Comparison of ENCODE assay signal across 22 mouse cellular contexts in the genomic region with DNA sequence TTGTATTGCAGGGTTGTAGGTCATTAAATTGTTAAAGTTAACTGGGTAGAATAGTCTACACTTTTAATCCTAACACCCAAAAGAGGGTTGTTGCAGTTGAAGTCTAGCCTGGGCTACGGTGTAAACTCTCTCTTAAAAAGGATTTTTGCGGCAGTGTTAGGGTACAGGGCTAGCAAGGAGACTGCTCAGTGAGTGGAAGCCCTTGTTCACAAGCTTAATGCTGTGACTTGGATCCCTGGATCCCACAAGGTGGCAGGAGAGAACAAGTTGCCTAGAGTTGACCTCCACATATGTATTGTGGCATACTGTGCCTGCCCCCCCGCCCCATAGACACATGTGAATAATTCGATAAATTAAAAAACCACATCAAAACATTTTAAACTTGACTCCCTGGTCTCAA. TPM values are rescaled to one million over a fixed set of nuclear protein-coding genes. Genes with fewer than 3 reads are reported as not detected.
DNase-seq lines count a peak whose midpoint lies in the region; ATAC-seq and TF ChIP-seq lines count a peak whose summit lies in the region.
"Had no signal": no experiment of that assay in that cellular context is flagged by ENCODE, and none has a peak within 500 bp of the region (broad histone marks: within the 10 kb centered on the region; RNA-seq: fewer than 3 reads in every experiment).

No protein-coding gene starts in this region.

- no peak for ATAC-seq in forebrain, postnatal 0 days
- ATAC-seq in forebrain, embryonic 13.5 days: no peak
- ATAC-seq in kidney, postnatal 0 days (replicated peaks; ENCODE audit: low FRiP score, low read depth): no peak

- no peak overlapping the region for H3K9ac ChIP-seq in forebrain, postnatal 0 days
- no peak overlapping the region for H3K9ac ChIP-seq in forebrain, embryonic 13.5 days
- no peak overlapping the region for H3K9ac ChIP-seq in kidney, postnatal 0 days (ENCODE audit: low read depth, low read length)
- H3K9ac ChIP-seq: embryonic facial prominence, embryonic 12.5 days; limb, embryonic 15.5 days had no signal

- no peak overlapping the region for H3K27ac ChIP-seq in forebrain, postnatal 0 days (ENCODE audit: low read depth, low read length)
- H3K27ac ChIP-seq in forebrain, embryonic 13.5 days: no peak overlapping the region
- no peak overlapping the region for H3K27ac ChIP-seq in kidney, postnatal 0 days
- H3K27ac ChIP-seq: embryonic facial prominence, embryonic 12.5 days; hindbrain, embryonic 10.5 days; limb, embryonic 15.5 days; midbrain, embryonic 10.5 days had no signal

- H3K9me3 ChIP-seq in forebrain, postnatal 0 days (ENCODE audit: low read length): no peaks in the 10 kb centered on the region
- no peaks in the 10 kb centered on the region for H3K9me3 ChIP-seq in forebrain, embryonic 13.5 days (replicated peaks)
- no peaks in the 10 kb centered on the region for H3K9me3 ChIP-seq in kidney, postnatal 0 days (replicated peaks; ENCODE audit: low read length)
- H3K9me3 ChIP-seq: embryonic facial prominence, embryonic 12.5 days; hindbrain, embryonic 10.5 days; limb, embryonic 15.5 days; midbrain, embryonic 10.5 days had no signal

- H3K27me3 ChIP-seq in forebrain, postnatal 0 days (ENCODE audit: insufficient read depth, low read length): no peaks in the 10 kb centered on the region
- no peaks in the 10 kb centered on the region for H3K27me3 ChIP-seq in forebrain, embryonic 13.5 days
- H3K27me3 ChIP-seq in kidney, postnatal 0 days (ENCODE audit: insufficient read depth, low read length): no peaks in the 10 kb centered on the region
- H3K27me3 ChIP-seq: embryonic facial prominence, embryonic 12.5 days; limb, embryonic 15.5 days had no signal

- TF ChIP-seq CTCF in forebrain, postnatal 0 days (IDR thresholded peaks at IDR 0.05; ENCODE audit: low read depth): 0 out of 2 replicates have a peak, but pooled peaks have one; percentile 15
- peak; percentile 61 for TF ChIP-seq CTCF in kidney, postnatal 0 days (IDR thresholded peaks at IDR 0.05; ENCODE audit: low read depth)

- no peak overlapping the region for H3K4me3 ChIP-seq in forebrain, postnatal 0 days (ENCODE audit: low read depth, low read length)
- no peak overlapping the region for H3K4me3 ChIP-seq in forebrain, embryonic 13.5 days
- no peak overlapping the region for H3K4me3 ChIP-seq in kidney, postnatal 0 days (replicated peaks; ENCODE audit: low read depth, low read length)
- H3K4me3 ChIP-seq: embryonic facial prominence, embryonic 12.5 days; hindbrain, embryonic 10.5 days; limb, embryonic 15.5 days; midbrain, embryonic 10.5 days had no signal

- H3K4me1 ChIP-seq in forebrain, postnatal 0 days (ENCODE audit: insufficient read depth): no peaks in the 10 kb centered on the region
- no peaks in the 10 kb centered on the region for H3K4me1 ChIP-seq in forebrain, embryonic 13.5 days
- no peaks in the 10 kb centered on the region for H3K4me1 ChIP-seq in kidney, postnatal 0 days (replicated peaks; ENCODE audit: insufficient read depth, low read length)
- H3K4me1 ChIP-seq: embryonic facial prominence, embryonic 12.5 days; hindbrain, embryonic 10.5 days; limb, embryonic 15.5 days; midbrain, embryonic 10.5 days had no signal

- no peak for DNase-seq in forebrain, postnatal 0 days
- no peak for DNase-seq in kidney, postnatal 0 days (ENCODE audit: low spot score)
- no peak for DNase-seq in kidney, adult 8-10 months
- peak; percentile 8 for DNase-seq in retina, embryonic 14.5 days (ENCODE audit: low spot score)
- DNase-seq in retina, postnatal 1 day: no peak
- DNase-seq in right cerebral cortex, postnatal 25 days: no peak
- DNase-seq: adrenal gland, postnatal 14 days; B cell, adult 2 months; cerebellum, adult 9-10 months; gastrocnemius, postnatal 25 days; kidney, adult 18-20 months; thymus, postnatal 36 days had no signal

- 77% methylated on average over 4 of the region's 4 CpGs for WGBS in forebrain, postnatal 0 days
- 79% methylated on average over 4 of the region's 4 CpGs for WGBS in forebrain, embryonic 13.5 days
- 72% methylated on average over 4 of the region's 4 CpGs for WGBS in kidney, postnatal 0 days

- no peak overlapping the region for H3K4me2 ChIP-seq in forebrain, postnatal 0 days (ENCODE audit: low read depth)
- H3K4me2 ChIP-seq in forebrain, embryonic 13.5 days: no peak overlapping the region
- H3K4me2 ChIP-seq in kidney, postnatal 0 days (ENCODE audit: low read length): no peak overlapping the region
- H3K4me2 ChIP-seq: embryonic facial prominence, embryonic 12.5 days; limb, embryonic 15.5 days had no signal

- H3K36me3 ChIP-seq in forebrain, postnatal 0 days (ENCODE audit: insufficient read depth): no peaks in the 10 kb centered on the region
- H3K36me3 ChIP-seq in forebrain, embryonic 13.5 days (ENCODE audit: poor library complexity, severe bottlenecking): no peaks in the 10 kb centered on the region
- no peaks in the 10 kb centered on the region for H3K36me3 ChIP-seq in kidney, postnatal 0 days (ENCODE audit: insufficient read depth, low read length)
- H3K36me3 ChIP-seq: embryonic facial prominence, embryonic 12.5 days; hindbrain, embryonic 10.5 days; limb, embryonic 15.5 days; midbrain, embryonic 10.5 days had no signal

RNA-seq across cellular contexts. Expression of a gene that starts 19.3 kb away (rescaled TPM):
- total RNA-seq in forebrain, postnatal 0 days (2014; rRNA removed): not detected in 2 replicates
- not detected in 2 replicates for polyA plus RNA-seq in forebrain, postnatal 0 days (2015; fragmentation: Nextera tagmentation; extraction: Ambion mirVana)
- polyA plus RNA-seq in forebrain, embryonic 13.5 days (2015; fragmentation: Nextera tagmentation; extraction: Ambion mirVana): not detected in 2 replicates
- polyA plus RNA-seq in kidney, postnatal 0 days (2015; fragmentation: Nextera tagmentation; extraction: Ambion mirVana): not detected in 2 replicates
- total RNA-seq: adrenal gland, postnatal 14 days; ES-E14; gastrocnemius, postnatal 25 days; layer of hippocampus, adult 8-10 months had no signal
- polyA plus RNA-seq: embryonic facial prominence, embryonic 12.5 days; heart, embryonic 14.5 days; hindbrain, embryonic 10.5 days; limb, embryonic 15.5 days; lung, embryonic 16.5 days; midbrain, embryonic 10.5 days; spleen, adult 2 months had no signal

RNA-seq across cellular contexts. Expression of a gene that starts 53.8 kb away (rescaled TPM):
- 0.08 and 0.14 TPM in 2 replicates for total RNA-seq in forebrain, postnatal 0 days (2014; rRNA removed)
- 0.19 and 0.24 TPM in 2 replicates for polyA plus RNA-seq in forebrain, postnatal 0 days (2015; fragmentation: Nextera tagmentation; extraction: Ambion mirVana)
- not detected in 2 replicates for polyA plus RNA-seq in forebrain, embryonic 13.5 days (2015; fragmentation: Nextera tagmentation; extraction: Ambion mirVana)
- polyA plus RNA-seq in kidney, postnatal 0 days (2015; fragmentation: Nextera tagmentation; extraction: Ambion mirVana): 93.6 and 95.7 TPM in 2 replicates
- total RNA-seq: layer of hippocampus, adult 8-10 months had no signal
- polyA plus RNA-seq: midbrain, embryonic 10.5 days had no signal

RNA-seq across cellular contexts. Expression of a gene that starts 55.6 kb away (rescaled TPM):
- 192 and 234 TPM in 2 replicates for total RNA-seq in forebrain, postnatal 0 days (2014; rRNA removed)
- 191 and 230 TPM in 2 replicates for polyA plus RNA-seq in forebrain, postnatal 0 days (2015; fragmentation: Nextera tagmentation; extraction: Ambion mirVana)
- 248 and 255 TPM in 2 replicates for polyA plus RNA-seq in forebrain, embryonic 13.5 days (2015; fragmentation: Nextera tagmentation; extraction: Ambion mirVana)
- polyA plus RNA-seq in kidney, postnatal 0 days (2015; fragmentation: Nextera tagmentation; extraction: Ambion mirVana): 401 and 416 TPM in 2 replicates

Comparison
In these comparisons a context has a peak if more than half of its experiments do, and no peak if none do; other contexts are left out.
1. RNA of a gene that starts 53.8 kb away (polyA plus RNA-seq): 93.6 to 95.7 TPM in kidney, postnatal 0 days; 0.19 to 0.24 TPM in forebrain, postnatal 0 days and not detected in forebrain, embryonic 13.5 days; every median in the first group is over 10 times any median in the second.